Mouse (Mus musculus) liver, embryonic 12.5 days (tissue): ENCODE results near the gene Atp2b4. TPM values are rescaled to one million over a fixed set of nuclear protein-coding genes. Genes with fewer than 3 reads are reported as not detected.
A peak's percentile ranks its signal among the peaks of the same experiment; 100 is the strongest.

ENCODE experiments used
- ATAC-seq: fragments of 200-750 bp; cut with Nextera tagmentation; 2 replicates; pipeline ENCODE4 v1.8.0; 2017; ENCODE audit warnings: moderate number of reproducible peaks, mild to moderate bottlenecking, moderate library complexity
- H3K27ac ChIP-seq: fragments of 300-500 bp; sonication (generic); 2 replicates; pipeline ENCODE4 v1.5.1; 2016; ENCODE audit warnings: mild to moderate bottlenecking
- H3K27me3 ChIP-seq: fragments of 300-500 bp; sonication (generic); replicated peaks from 2 replicates; pipeline ENCODE4 v1.6.1; 2016; ENCODE audit warnings: mild to moderate bottlenecking, moderate library complexity
- H3K36me3 ChIP-seq: fragments of 300-500 bp; sonication (generic); 2 replicates; pipeline ENCODE4 v1.6.1; 2016; ENCODE audit warnings: mild to moderate bottlenecking, moderate library complexity
- H3K4me1 ChIP-seq: fragments of 300-500 bp; sonication (generic); 2 replicates; pipeline ENCODE4 v1.6.1; 2016
- H3K4me2 ChIP-seq: fragments of 300-500 bp; sonication (generic); 2 replicates; pipeline ENCODE4 v1.6.1; 2016; ENCODE audit warnings: mild to moderate bottlenecking, moderate library complexity
- H3K4me3 ChIP-seq: fragments of 300-500 bp; sonication (generic); 2 replicates; pipeline ENCODE4 v1.5.1; 2016; ENCODE audit warnings: mild to moderate bottlenecking, moderate library complexity
- H3K9ac ChIP-seq: fragments of 300-500 bp; sonication (generic); 2 replicates; pipeline ENCODE4 v1.6.1; 2016; ENCODE audit warnings: mild to moderate bottlenecking, moderate library complexity
- H3K9me3 ChIP-seq: fragments of 300-500 bp; sonication (generic); replicated peaks from 2 replicates; pipeline ENCODE4 v1.6.1; 2016; ENCODE audit warnings: mild to moderate bottlenecking, moderate library complexity
- WGBS: fragments of 180-500 bp; shearing (Covaris S2); methylation state at CpG from one replicate; pipeline ENCODE4 v1.1.7; 2016; ENCODE audit not compliant: insufficient replicate concordance; 5-methylcytosine and 5-hydroxymethylcytosine counted together
- polyA plus RNA-seq: library from polyadenylated mRNA; unstranded; fragments of >200 nt; fragmentation: Nextera tagmentation; extraction: Ambion mirVana; gene quantifications from 2 replicates; pipeline ENCODE4 v1.2.1, GENCODE M21; 2016

Atp2b4 gene
- polyA plus RNA-seq, 1 experiment from 2014 or later, result 34.1 TPM

DNA sequence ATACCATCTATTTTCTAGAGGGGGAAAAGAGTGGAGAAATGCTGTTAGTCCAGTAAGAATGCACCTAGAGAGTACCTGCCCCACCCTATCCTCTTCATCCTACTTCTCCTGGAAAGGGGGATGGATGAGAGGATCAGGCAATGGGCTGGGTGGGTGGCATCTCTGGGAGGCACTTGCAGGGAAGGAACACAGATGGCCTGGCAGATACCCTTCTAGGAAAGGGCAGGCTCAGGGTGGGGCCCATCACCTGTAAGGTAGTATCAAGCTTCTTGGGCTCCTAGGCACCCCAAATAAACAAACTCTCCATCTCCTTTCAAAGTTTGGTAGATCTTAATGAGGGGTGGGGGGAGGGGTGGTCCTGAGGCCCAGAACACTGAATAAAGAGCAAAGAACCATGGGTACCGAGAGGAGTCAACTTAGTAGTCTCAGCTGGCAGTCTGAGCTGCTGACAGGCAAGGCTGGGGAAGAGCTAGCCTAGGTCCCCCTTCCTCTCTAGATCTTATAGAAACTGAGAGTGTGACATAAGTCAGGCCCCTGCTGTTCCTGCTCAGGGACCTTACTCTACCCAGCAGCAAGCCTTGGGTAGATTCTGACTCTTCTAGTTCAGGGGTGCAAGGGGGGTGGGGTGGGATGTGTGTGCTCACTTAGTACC is 3.4 kb downstream of the Atp2b4 start:
- H3K27ac ChIP-seq, result peak overlapping the region; percentile 96
- H3K4me3 ChIP-seq, result peak overlapping the region; percentile 79
- H3K27me3 ChIP-seq, result no peaks in the 10 kb centered on the region
- no peaks in the 10 kb centered on the region for H3K9me3 ChIP-seq
- H3K9ac ChIP-seq, result peak overlapping the region; percentile 90
- H3K4me1 ChIP-seq, result peaks cover 84% of the 10 kb centered on the region
- H3K36me3 ChIP-seq, result peaks cover 46% of the 10 kb centered on the region
- WGBS, result 59% methylated on average over 1 of the region's 1 CpGs
- H3K4me2 ChIP-seq, result peak overlapping the region; percentile 82
- ATAC-seq, result peak; percentile 62

DNA sequence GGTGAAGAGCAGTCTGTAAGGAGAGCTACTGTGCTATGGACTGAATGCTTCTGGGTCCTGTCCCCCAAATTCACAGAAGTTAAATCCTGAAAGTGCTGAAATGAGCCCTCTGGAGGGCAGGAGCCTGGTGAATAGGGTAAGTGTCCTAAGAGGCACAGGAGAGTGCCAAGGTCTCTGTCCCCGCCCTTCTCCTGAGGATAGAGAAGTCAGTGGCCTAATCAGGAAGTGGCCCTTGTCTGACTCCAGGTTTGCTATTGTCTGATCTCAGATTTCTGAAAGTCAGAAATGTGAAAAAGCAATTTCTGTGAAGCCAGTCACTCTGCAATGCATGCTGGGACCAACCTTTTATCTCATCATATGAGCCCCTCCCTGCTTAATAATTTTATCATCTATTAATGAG is 7.2 kb downstream of the Atp2b4 start:
- no peaks in the 10 kb centered on the region for H3K27me3 ChIP-seq
- ATAC-seq, result no peak
- no peak overlapping the region; the same call in 1 of the 2 replicates for H3K27ac ChIP-seq
- no peak overlapping the region for H3K4me3 ChIP-seq
- H3K4me2 ChIP-seq, result no peak overlapping the region
- H3K9ac ChIP-seq, result no peak overlapping the region
- H3K4me1 ChIP-seq, result peaks cover 83% of the 10 kb centered on the region
- peaks cover 84% of the 10 kb centered on the region for H3K36me3 ChIP-seq
- H3K9me3 ChIP-seq, result no peaks in the 10 kb centered on the region
- 52% methylated on average over 1 of the region's 1 CpGs for WGBS

DNA sequence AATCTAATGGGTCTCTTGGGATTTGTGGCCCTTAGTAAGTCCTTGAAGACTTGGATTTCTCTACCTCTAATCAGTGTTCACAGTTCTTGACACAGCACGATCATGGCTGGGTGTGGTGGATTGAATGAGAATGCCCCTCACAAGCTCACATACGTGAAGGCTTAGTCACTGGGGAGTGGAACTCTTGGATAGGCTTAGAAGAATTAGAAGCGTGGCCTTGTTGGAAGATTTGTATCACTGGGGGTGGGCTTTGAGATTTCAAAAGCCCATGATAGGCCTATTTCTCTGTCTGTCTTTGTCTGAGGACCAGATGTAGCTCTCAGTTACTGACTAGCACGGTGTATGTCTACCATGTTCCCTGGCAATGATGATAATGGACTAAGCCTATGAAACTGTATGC is 10.8 kb downstream of the Atp2b4 start:
- Histone ChIP-seq H3K9me3 (no peaks in the 10 kb centered on the region), H3K36me3 (peaks cover 97% of the 10 kb centered on the region), H3K9ac (no peak overlapping the region), H3K27me3 (no peaks in the 10 kb centered on the region), H3K4me2 (no peak overlapping the region), H3K27ac (no peak overlapping the region), H3K4me1 (peaks cover 67% of the 10 kb centered on the region), H3K4me3 (no peak overlapping the region)
- WGBS, result 83% methylated on average over 4 of the region's 4 CpGs
- ATAC-seq, result no peak

DNA sequence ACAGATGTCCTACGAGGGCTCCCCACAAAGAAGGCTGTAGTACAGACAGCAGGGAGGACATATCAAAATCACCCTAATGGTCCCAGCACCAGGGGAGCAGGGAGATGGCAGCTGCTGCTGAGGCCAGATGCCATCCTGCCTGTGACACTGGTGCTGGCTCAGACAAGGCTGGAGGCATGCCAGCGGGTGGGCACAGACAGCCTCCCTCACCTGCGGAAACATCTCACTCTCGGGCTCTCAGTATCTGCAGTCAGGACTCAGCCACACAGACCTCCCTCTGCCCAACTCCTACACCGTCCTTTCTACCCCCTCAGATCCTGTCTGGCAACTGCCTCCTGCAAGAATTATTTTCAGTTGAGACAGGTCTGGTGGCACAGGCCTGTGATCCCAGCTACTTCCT is 12.0 kb downstream of the Atp2b4 start:
- 82% methylated on average over 5 of the region's 5 CpGs for WGBS
- ATAC-seq, result no peak

DNA sequence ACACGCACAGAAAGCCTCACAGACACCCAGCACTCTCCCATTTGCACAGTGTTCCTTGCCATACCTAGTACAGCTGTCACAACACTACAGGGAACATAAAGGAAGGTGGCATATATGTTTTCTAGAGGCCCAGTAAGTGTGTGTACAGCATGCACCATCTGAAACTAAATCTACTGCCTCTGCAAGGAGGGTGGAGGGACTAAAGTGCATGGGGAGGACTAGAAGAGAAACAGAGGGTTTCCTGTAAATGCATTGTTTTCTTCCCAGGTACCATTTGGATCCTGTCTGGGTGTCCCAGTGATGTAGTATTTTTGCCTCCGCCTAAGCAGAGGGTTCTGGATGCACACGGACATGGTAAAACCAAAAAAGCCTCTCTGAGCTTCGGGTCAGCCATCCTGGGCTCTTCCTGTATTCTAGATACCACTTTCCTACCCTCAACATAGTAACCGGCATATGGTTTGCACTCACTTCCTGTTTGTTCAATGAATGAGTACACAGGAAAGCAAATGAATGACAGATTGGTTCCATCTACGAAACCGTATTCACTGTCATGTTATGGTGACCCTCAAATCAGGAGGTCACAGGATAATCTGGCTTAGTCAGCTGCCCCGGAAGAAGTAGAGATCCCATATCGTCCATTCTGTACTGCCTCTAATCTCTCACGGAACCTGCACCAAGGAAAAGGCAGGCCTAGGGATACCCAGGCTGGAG is 13.2 kb downstream of the Atp2b4 start:
- H3K36me3 ChIP-seq, result peaks cover 96% of the 10 kb centered on the region
- H3K4me2 ChIP-seq, result no peak overlapping the region
- H3K27ac ChIP-seq, result no peak overlapping the region
- 50% methylated on average over 10 of the region's 10 CpGs for WGBS
- peaks cover 46% of the 10 kb centered on the region for H3K4me1 ChIP-seq
- H3K9me3 ChIP-seq, result no peaks in the 10 kb centered on the region
- H3K4me3 ChIP-seq, result no peak overlapping the region
- ATAC-seq, result no peak
- H3K9ac ChIP-seq, result no peak overlapping the region
- no peaks in the 10 kb centered on the region for H3K27me3 ChIP-seq

More for the DNA sequence above, 12.0 kb downstream of the Atp2b4 start:
- H3K9ac ChIP-seq, result 0 out of 2 replicates have a peak overlapping the region, but pooled peaks have one; percentile 27
- peak overlapping the region; percentile 46 for H3K27ac ChIP-seq
- no peak overlapping the region for H3K4me2 ChIP-seq
- peaks cover 56% of the 10 kb centered on the region for H3K4me1 ChIP-seq
- H3K27me3 ChIP-seq, result no peaks in the 10 kb centered on the region
- no peaks in the 10 kb centered on the region for H3K9me3 ChIP-seq
- H3K36me3 ChIP-seq, result peaks cover 97% of the 10 kb centered on the region
- H3K4me3 ChIP-seq, result no peak overlapping the region

DNA sequence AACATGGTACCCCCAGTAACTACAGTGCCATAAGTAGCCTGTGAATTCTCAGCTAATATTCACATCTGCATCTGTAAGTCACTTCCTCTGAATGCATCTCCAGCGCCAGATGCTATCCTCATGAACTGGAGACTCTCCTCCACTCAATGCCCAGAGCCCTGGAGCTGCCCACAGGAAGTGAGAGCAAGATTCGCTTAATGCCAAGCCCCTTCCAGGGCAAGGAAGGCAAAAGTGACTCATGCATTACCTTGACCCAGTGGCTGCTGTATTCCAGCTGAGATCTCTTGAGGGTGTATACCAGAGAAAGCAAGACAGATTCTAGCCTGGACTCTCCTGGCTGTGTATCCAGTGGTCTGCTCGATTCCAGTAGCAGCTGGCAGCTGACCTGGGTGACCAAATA is 16.2 kb downstream of the Atp2b4 start:
- H3K9ac ChIP-seq, result no peak overlapping the region
- no peaks in the 10 kb centered on the region for H3K9me3 ChIP-seq
- H3K4me1 ChIP-seq, result peaks cover 54% of the 10 kb centered on the region
- peaks cover 90% of the 10 kb centered on the region for H3K36me3 ChIP-seq
- no peak for ATAC-seq
- H3K27ac ChIP-seq, result no peak overlapping the region
- WGBS, result 81% methylated on average over 3 of the region's 3 CpGs
- no peaks in the 10 kb centered on the region for H3K27me3 ChIP-seq
- H3K4me2 ChIP-seq, result no peak overlapping the region
- H3K4me3 ChIP-seq, result no peak overlapping the region

DNA sequence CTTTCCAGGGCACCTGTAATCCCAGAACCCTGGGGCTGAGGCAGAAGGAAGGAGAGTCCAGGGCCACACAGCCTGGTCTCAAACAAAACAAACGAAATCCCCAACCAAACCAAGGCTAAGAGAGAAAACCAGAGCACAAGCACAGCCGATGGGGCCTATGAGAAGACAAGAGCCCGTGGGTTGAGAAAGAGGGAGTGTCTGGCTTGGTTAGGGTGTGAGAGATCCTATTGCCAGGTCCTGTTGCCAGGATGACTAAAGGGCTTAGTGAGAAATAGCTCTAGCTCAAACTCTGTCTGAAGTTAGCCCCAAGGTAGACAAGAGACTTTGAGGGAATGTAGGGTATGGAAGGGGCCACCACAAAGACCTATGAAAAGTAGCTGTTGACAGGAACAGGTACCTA is 19.3 kb downstream of the Atp2b4 start:
- peaks cover 55% of the 10 kb centered on the region for H3K4me1 ChIP-seq

DNA sequence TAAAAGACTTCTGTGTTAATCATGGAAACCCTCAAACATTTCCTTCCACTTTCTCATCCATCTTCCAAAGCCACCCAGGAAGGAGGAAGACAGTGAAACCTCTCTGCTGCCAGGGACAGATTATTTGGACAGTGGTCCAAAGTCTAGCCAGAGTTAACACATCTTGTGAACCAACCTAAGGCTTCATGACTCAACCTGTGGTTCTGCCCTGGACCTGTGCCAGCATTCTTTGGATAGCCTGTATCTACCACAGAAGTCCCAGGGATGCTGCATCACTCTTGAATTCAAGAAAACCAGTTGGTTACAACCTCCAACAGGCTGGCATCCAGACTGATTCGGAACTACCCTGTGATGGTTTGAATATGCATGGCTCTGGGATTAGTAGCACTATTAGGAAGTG is 21.8 kb downstream of the Atp2b4 start:
- H3K27ac ChIP-seq, result no peak overlapping the region
- no peak overlapping the region for H3K9ac ChIP-seq
- peaks cover 74% of the 10 kb centered on the region for H3K36me3 ChIP-seq
- H3K27me3 ChIP-seq, result no peaks in the 10 kb centered on the region
- no peaks in the 10 kb centered on the region for H3K9me3 ChIP-seq
- no peak for ATAC-seq
- no peak overlapping the region for H3K4me2 ChIP-seq
- 90% methylated on average over 1 of the region's 1 CpGs for WGBS
- H3K4me3 ChIP-seq, result no peak overlapping the region
- H3K4me1 ChIP-seq, result peaks cover 52% of the 10 kb centered on the region

More for the DNA sequence above, 19.3 kb downstream of the Atp2b4 start:
- Histone ChIP-seq H3K27ac (no peak overlapping the region), H3K27me3 (no peaks in the 10 kb centered on the region), H3K4me2 (no peak overlapping the region), H3K36me3 (peaks cover 89% of the 10 kb centered on the region), H3K9me3 (no peaks in the 10 kb centered on the region), H3K4me3 (no peak overlapping the region), H3K9ac (no peak overlapping the region)
- 67% methylated on average over 3 of the region's 3 CpGs for WGBS
- no peak for ATAC-seq

DNA sequence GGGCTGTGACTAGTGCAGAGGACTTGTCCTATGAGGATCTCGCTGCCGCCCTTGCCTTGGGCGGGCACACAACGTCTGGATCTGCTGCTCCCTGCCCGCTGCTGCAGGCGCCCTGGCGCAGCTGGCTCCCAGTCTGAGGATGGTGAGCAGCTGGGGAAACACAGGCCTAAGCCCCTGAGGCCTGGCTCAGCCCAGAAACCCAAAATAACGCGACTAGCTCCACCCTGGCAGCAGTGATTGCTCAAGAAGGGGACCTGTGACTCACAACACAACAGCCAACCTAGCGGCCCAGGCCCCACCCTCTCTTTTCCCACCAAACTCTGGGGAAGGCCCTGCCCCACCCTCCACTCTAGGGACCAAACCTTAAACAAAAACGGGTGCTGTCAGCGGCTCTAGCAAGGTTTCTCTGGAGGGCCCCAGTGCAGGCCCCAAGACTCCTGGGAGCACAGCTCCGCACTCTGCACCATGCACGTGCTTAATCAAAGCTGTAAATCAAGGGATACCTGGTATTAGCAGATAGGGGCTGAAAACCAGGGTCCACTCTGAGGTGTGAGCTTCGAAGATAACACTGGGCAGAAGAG is 23.1 kb downstream of the Atp2b4 start:
- peaks cover 64% of the 10 kb centered on the region for H3K4me1 ChIP-seq
- peaks cover 76% of the 10 kb centered on the region for H3K36me3 ChIP-seq
- H3K9ac ChIP-seq, result no peak overlapping the region
- no peak overlapping the region for H3K4me2 ChIP-seq
- H3K4me3 ChIP-seq, result no peak overlapping the region
- WGBS, result 70% methylated on average over 15 of the region's 15 CpGs
- H3K9me3 ChIP-seq, result no peaks in the 10 kb centered on the region
- no peak overlapping the region for H3K27ac ChIP-seq
- peak; percentile 55 for ATAC-seq
- no peaks in the 10 kb centered on the region for H3K27me3 ChIP-seq

DNA sequence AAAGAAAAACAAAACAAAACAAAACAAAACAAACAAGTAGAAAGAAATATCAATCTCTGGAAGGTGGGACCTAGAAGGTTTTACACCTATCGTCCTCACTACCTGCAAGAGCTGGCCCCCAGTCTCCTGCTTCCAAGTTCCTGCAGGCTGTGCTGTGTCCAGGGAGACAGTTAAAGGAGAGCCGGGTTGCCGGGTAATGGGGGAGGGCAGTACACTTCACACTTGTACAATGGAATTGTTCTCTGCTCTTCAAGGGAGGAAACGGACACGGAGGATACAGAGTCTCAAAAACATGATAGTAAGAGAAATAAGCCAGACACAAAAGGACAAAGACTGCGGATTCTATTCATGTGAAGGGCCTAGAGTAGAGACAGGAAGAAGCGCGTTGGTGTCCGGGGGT is 28.3 kb downstream of the Atp2b4 start:
- Histone ChIP-seq H3K4me2 (no peak overlapping the region), H3K27ac (peak overlapping the region; percentile 34; the same call in 1 of the 2 replicates), H3K27me3 (no peaks in the 10 kb centered on the region), H3K9ac (no peak overlapping the region; the same call in 1 of the 2 replicates), H3K9me3 (no peaks in the 10 kb centered on the region), H3K4me1 (peaks cover 48% of the 10 kb centered on the region), H3K36me3 (peaks cover 84% of the 10 kb centered on the region), H3K4me3 (no peak overlapping the region)
- ATAC-seq, result no peak
- WGBS, result 79% methylated on average over 9 of the region's 9 CpGs

DNA sequence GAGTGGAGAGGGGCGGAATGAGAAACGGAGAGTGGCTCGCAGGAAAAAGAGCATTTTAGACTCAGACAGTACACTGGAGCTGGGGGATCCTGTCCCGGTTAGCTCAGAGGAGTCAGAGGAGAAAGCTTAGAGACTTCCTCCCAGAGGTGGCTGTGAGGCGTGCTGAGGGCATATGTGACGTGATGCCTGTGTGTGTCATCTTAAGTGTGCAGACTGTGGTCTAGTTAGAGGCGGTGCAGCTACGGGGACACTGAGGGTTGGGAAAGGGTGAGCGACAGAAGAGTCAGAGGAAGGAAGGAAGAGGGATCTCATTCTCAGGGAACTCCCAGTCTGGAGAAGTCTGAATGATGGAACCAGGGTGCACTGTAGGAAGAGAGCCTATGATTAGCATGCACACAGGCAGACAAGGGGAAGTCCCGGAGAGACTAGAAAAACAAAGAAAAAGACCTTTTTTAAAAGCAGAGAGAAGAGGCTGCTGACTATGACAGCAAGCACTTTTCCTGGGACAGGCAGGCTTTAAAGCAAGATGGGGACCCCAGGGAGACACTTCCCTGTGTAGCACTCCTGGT is 28.9 kb downstream of the Atp2b4 start:
- Histone ChIP-seq H3K36me3 (peaks cover 84% of the 10 kb centered on the region), H3K9ac (no peak overlapping the region), H3K9me3 (no peaks in the 10 kb centered on the region), H3K4me1 (peaks cover 46% of the 10 kb centered on the region), H3K4me3 (no peak overlapping the region), H3K27ac (peak overlapping the region; percentile 45; the same call in 1 of the 2 replicates), H3K4me2 (no peak overlapping the region), H3K27me3 (no peaks in the 10 kb centered on the region)
- ATAC-seq, result peak; percentile 46; the same call in 1 of the 2 replicates
- WGBS, result 63% methylated on average over 10 of the region's 10 CpGs

DNA sequence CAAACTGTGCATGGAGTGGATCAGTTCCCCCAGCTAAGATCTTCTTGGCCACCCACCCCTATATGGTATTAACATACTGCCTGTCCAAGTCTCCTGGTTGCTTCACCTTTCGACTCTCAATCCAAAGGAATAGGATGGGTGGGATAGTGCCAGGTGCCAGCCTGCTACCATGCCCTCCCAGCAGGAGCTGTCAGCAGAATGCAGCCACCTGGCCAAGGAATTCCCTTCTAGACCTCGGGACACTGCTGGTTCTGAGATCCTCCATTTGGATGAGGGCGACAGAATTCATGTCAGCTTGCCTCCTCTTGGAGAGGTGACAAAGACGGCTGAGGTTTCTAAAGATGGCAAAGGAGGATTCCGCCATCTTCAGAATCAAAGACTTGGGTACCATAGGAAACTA is 32.8 kb downstream of the Atp2b4 start:
- Histone ChIP-seq H3K27me3 (no peaks in the 10 kb centered on the region), H3K36me3 (peaks cover 98% of the 10 kb centered on the region), H3K4me2 (no peak overlapping the region), H3K4me3 (no peak overlapping the region), H3K27ac (no peak overlapping the region), H3K4me1 (peaks cover 63% of the 10 kb centered on the region), H3K9me3 (no peaks in the 10 kb centered on the region), H3K9ac (no peak overlapping the region)
- no peak for ATAC-seq
- whole genome bisulfite sequencing, result 81% methylated on average over 5 of the region's 5 CpGs
